Comparison of ENCODE assay signal across 22 mouse cellular contexts in the genomic region with DNA sequence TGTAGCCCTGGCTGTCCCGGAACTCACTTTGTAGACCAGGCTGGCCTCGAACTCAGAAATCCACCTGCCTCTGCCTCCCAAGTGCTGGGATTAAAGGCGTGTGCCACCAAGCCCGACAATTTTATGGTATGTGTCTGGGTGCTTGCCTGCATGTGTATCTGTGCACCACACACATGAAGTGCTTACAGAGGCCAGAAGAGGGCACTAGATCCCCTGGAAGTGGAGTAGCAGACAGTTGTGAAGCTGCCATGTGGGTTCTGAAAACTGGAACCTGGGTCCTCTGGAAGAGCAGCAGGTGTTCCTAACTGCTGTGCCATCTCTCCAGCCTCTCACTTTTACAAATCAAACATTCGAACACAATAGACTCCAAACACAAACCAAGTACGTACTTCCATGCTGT. TPM values are rescaled to one million over a fixed set of nuclear protein-coding genes. Genes with fewer than 3 reads are reported as not detected.
DNase-seq lines count a peak whose midpoint lies in the region; ATAC-seq and TF ChIP-seq lines count a peak whose summit lies in the region.
"Had no signal": no experiment of that assay in that cellular context is flagged by ENCODE, and none has a peak within 500 bp of the region (broad histone marks: within the 10 kb centered on the region; RNA-seq: fewer than 3 reads in every experiment).

No protein-coding gene starts in this region.

- DNase-seq in lung, postnatal 0 days (ENCODE audit: low spot score): no peak
- no peak for DNase-seq in lung, postnatal 36 days
- peak; percentile 73 for DNase-seq in ES-CJ7 (ENCODE audit: low read depth, low spot score)
- no peak for DNase-seq in stomach, postnatal 0 days (ENCODE audit: low spot score)
- DNase-seq in urinary bladder, postnatal 4 days (ENCODE audit: low spot score in 2 of 2): no peak
- DNase-seq: adrenal gland, postnatal 36 days; cerebellum, adult 18-20 months; cerebellum, postnatal 25 days; gastrocnemius, postnatal 14 days; heart, adult 18-20 months; heart, postnatal 4 days; kidney, adult 2 months; thymus, postnatal 25 days had no signal

- no peak overlapping the region for H3K4me3 ChIP-seq in intestine, postnatal 0 days (ENCODE audit: low read depth, low read length)
- H3K4me3 ChIP-seq in intestine, embryonic 15.5 days (replicated peaks): no peak overlapping the region
- H3K4me3 ChIP-seq in lung, postnatal 0 days (ENCODE audit: low read depth, low read length): no peak overlapping the region
- no peak overlapping the region for H3K4me3 ChIP-seq in stomach, postnatal 0 days (ENCODE audit: low read depth, low read length)
- H3K4me3 ChIP-seq: forebrain, embryonic 12.5 days; heart, embryonic 15.5 days; liver, embryonic 15.5 days; midbrain, embryonic 10.5 days; neural tube, embryonic 12.5 days had no signal

- no peaks in the 10 kb centered on the region for H3K9me3 ChIP-seq in intestine, postnatal 0 days (ENCODE audit: control insufficient read depth)
- H3K9me3 ChIP-seq in intestine, embryonic 15.5 days: no peaks in the 10 kb centered on the region
- no peaks in the 10 kb centered on the region for H3K9me3 ChIP-seq in lung, postnatal 0 days (ENCODE audit: low read length)
- H3K9me3 ChIP-seq in stomach, postnatal 0 days (ENCODE audit: control insufficient read depth, low read length): no peaks in the 10 kb centered on the region
- H3K9me3 ChIP-seq: forebrain, embryonic 12.5 days; heart, embryonic 15.5 days; liver, embryonic 15.5 days; midbrain, embryonic 10.5 days; neural tube, embryonic 12.5 days had no signal

- 91% methylated on average over 6 of the region's 6 CpGs for WGBS in intestine, postnatal 0 days
- 94% methylated on average over 6 of the region's 6 CpGs for WGBS in intestine, embryonic 15.5 days
- WGBS in lung, postnatal 0 days: 95% methylated on average over 6 of the region's 6 CpGs
- 93% methylated on average over 6 of the region's 6 CpGs for WGBS in stomach, postnatal 0 days

- ATAC-seq in intestine, postnatal 0 days: no peak
- ATAC-seq in intestine, embryonic 15.5 days: no peak
- ATAC-seq in lung, postnatal 0 days: no peak
- no peak for ATAC-seq in stomach, postnatal 0 days (ENCODE audit: low FRiP score, low TSS enrichment)
- ATAC-seq: hindbrain, embryonic 16.5 days had no signal

- TF ChIP-seq EP300 in lung, postnatal 0 days (IDR thresholded peaks at IDR 0.05): no peak
- no peak for TF ChIP-seq EP300 in stomach, postnatal 0 days (optimal IDR thresholded peaks at IDR 0.05)

- no peak overlapping the region for H3K9ac ChIP-seq in intestine, postnatal 0 days (ENCODE audit: low read depth, low read length)
- no peak overlapping the region for H3K9ac ChIP-seq in intestine, embryonic 15.5 days
- H3K9ac ChIP-seq in lung, postnatal 0 days (replicated peaks; ENCODE audit: low read depth): no peak overlapping the region
- no peak overlapping the region for H3K9ac ChIP-seq in stomach, postnatal 0 days (ENCODE audit: low read length)
- H3K9ac ChIP-seq: forebrain, embryonic 12.5 days; heart, embryonic 15.5 days; liver, embryonic 15.5 days; neural tube, embryonic 12.5 days had no signal

- no peak overlapping the region for H3K27ac ChIP-seq in intestine, postnatal 0 days (ENCODE audit: low read depth, low read length)
- no peak overlapping the region for H3K27ac ChIP-seq in intestine, embryonic 15.5 days
- H3K27ac ChIP-seq in lung, postnatal 0 days (ENCODE audit: low read length): no peak overlapping the region
- no peak overlapping the region for H3K27ac ChIP-seq in stomach, postnatal 0 days (replicated peaks)
- H3K27ac ChIP-seq: forebrain, embryonic 12.5 days; heart, embryonic 15.5 days; liver, embryonic 15.5 days; macrophage; midbrain, embryonic 10.5 days; neural tube, embryonic 12.5 days had no signal

- H3K4me1 ChIP-seq in intestine, postnatal 0 days (replicated peaks; ENCODE audit: control insufficient read depth, insufficient read depth, low read length): no peaks in the 10 kb centered on the region
- no peaks in the 10 kb centered on the region for H3K4me1 ChIP-seq in intestine, embryonic 15.5 days (replicated peaks)
- H3K4me1 ChIP-seq in lung, postnatal 0 days (ENCODE audit: insufficient read depth, low read depth, low read length): no peaks in the 10 kb centered on the region; the same call in 1 of the 2 replicates
- H3K4me1 ChIP-seq in stomach, postnatal 0 days (replicated peaks; ENCODE audit: control insufficient read depth, insufficient read depth): no peaks in the 10 kb centered on the region
- H3K4me1 ChIP-seq: forebrain, embryonic 12.5 days; liver, embryonic 15.5 days; midbrain, embryonic 10.5 days; neural tube, embryonic 12.5 days had no signal

- TF ChIP-seq CTCF in intestine, postnatal 0 days (IDR thresholded peaks at IDR 0.05; ENCODE audit: low read depth): peak; percentile 34
- peak; percentile 28; the same call in 1 of the 2 replicates for TF ChIP-seq CTCF in lung, postnatal 0 days (IDR thresholded peaks at IDR 0.05)
- peak; percentile 27 for TF ChIP-seq CTCF in stomach, postnatal 0 days (IDR thresholded peaks at IDR 0.05; ENCODE audit: low read depth)

- H3K36me3 ChIP-seq in intestine, postnatal 0 days (ENCODE audit: control insufficient read depth, insufficient read depth): no peaks in the 10 kb centered on the region
- no peaks in the 10 kb centered on the region for H3K36me3 ChIP-seq in intestine, embryonic 15.5 days
- peaks cover 4% of the 10 kb centered on the region; the same call in 1 of the 2 replicates for H3K36me3 ChIP-seq in lung, postnatal 0 days (ENCODE audit: insufficient read depth, low read length)
- H3K36me3 ChIP-seq in stomach, postnatal 0 days (ENCODE audit: control insufficient read depth, insufficient read depth, low read length): no peaks in the 10 kb centered on the region
- H3K36me3 ChIP-seq: forebrain, embryonic 12.5 days; heart, embryonic 15.5 days; liver, embryonic 15.5 days; midbrain, embryonic 10.5 days; neural tube, embryonic 12.5 days had no signal

- no peak overlapping the region for H3K4me2 ChIP-seq in intestine, postnatal 0 days (replicated peaks; ENCODE audit: low read depth)
- H3K4me2 ChIP-seq in intestine, embryonic 15.5 days (replicated peaks): no peak overlapping the region
- no peak overlapping the region for H3K4me2 ChIP-seq in lung, postnatal 0 days (replicated peaks; ENCODE audit: low read depth, low read length)
- H3K4me2 ChIP-seq in stomach, postnatal 0 days (replicated peaks; ENCODE audit: low read depth): no peak overlapping the region
- H3K4me2 ChIP-seq: forebrain, embryonic 12.5 days; heart, embryonic 15.5 days; liver, embryonic 15.5 days; neural tube, embryonic 12.5 days had no signal

- no peaks in the 10 kb centered on the region for H3K27me3 ChIP-seq in intestine, postnatal 0 days (replicated peaks; ENCODE audit: control insufficient read depth, insufficient read depth, low read length)
- no peaks in the 10 kb centered on the region for H3K27me3 ChIP-seq in intestine, embryonic 15.5 days (replicated peaks)
- no peaks in the 10 kb centered on the region for H3K27me3 ChIP-seq in lung, postnatal 0 days (replicated peaks; ENCODE audit: insufficient read depth, low read length)
- no peaks in the 10 kb centered on the region for H3K27me3 ChIP-seq in stomach, postnatal 0 days (ENCODE audit: control insufficient read depth, insufficient read depth, low read length)
- H3K27me3 ChIP-seq: forebrain, embryonic 12.5 days; heart, embryonic 15.5 days; liver, embryonic 15.5 days; neural tube, embryonic 12.5 days had no signal

RNA-seq across cellular contexts. Expression of a gene that starts 17.1 kb away (rescaled TPM):
- 7.1 and 8.5 TPM in 2 replicates for polyA plus RNA-seq in intestine, postnatal 0 days (2015; fragmentation: Nextera tagmentation; extraction: Ambion mirVana)
- polyA plus RNA-seq in intestine, embryonic 15.5 days (2015; fragmentation: Nextera tagmentation; extraction: Ambion mirVana): 16.4 and 17.7 TPM in 2 replicates
- polyA plus RNA-seq in lung, postnatal 0 days (2015; fragmentation: Nextera tagmentation; extraction: Ambion mirVana): 9.4 and 12.2 TPM in 2 replicates
- 6.0 TPM in 2 replicates for polyA plus RNA-seq in stomach, postnatal 0 days (2015; fragmentation: Nextera tagmentation; extraction: Ambion mirVana)
